Mouse (Mus musculus) spleen, adult 2 months (tissue): ENCODE results near the gene Dennd4a.

Experiments used
- CTCF ChIP-seq: fragments of 200-500 bp; IDR thresholded peaks from 2 replicates; pipeline ENCODE4 v1.5.1; 2011; ENCODE audit warnings: mild to moderate bottlenecking, inconsistent platforms; ENCODE audit not compliant: insufficient read depth, insufficient read length, insufficient replicate concordance; ENCODE audit errors: extremely low read depth
- POLR2A ChIP-seq: fragments of 200-500 bp; IDR thresholded peaks from 2 replicates; pipeline ENCODE4 v1.6.1; 2011; ENCODE audit warnings: low read depth, low read length, inconsistent platforms

GRCm38 (mm10) chr9:64824389-64825008 lies 13.4 kb downstream of the Dennd4a start:
- no peak for TF ChIP-seq CTCF
- no peak for TF ChIP-seq POLR2A
